Mouse (Mus musculus): ENCODE results near the gene Tnfsf12. TPM values are rescaled to one million over a fixed set of nuclear protein-coding genes. Genes with fewer than 3 reads are reported as not detected.
"Not testable (repeated sequence)": the region's sequence is repeated elsewhere in the genome, so short reads cannot be mapped to it uniquely, and the experiment has no call there.

Tnfsf12 gene
- polyA plus RNA-seq, 1 experiment from 2014 or later: 3.3 TPM

DNA sequence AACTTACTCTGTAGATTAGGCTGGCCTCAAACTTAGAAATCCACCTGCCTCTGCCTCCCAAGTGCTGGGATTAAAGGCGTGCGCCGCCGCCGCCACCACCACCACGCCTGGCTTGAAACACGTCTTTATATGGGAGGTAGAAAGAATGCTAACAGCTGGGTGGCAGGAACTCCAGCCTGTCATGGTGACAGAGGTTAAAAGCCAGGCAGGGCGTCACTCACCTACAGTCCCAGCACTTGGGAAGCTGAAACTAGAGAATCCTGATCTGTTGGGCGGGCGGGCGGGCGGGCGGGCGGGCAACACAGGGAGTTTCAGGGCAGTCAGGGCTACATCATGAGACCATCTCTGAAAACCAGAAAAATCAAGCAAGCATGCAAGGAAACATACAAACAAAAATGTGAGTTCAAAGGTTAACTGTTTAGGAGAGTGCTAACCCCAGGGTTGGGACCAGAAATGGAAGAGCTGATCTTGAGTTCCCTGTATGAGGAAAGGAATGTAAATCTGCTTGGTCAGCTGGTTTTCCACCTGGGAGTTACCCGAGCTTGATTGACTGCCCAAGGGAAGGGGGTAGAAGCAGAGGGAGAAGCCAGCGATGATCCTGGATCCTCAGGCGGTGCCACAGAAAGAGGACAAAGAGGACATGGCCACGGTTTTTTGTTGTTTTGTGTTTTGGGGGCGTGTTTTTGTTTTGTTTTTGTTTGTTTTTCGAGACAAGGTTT is 17.5 kb upstream of the Tnfsf12 start:
- no peaks in the 10 kb centered on the region for H3K27me3 ChIP-seq
- H3K4me1 ChIP-seq (replicated peaks): no peaks in the 10 kb centered on the region
- no peak for ATAC-seq (ENCODE audit: low read depth)
- H3K4me3 ChIP-seq: no peak overlapping the region
- H3K9me3 ChIP-seq: no peaks in the 10 kb centered on the region
- H3K4me2 ChIP-seq: no peak overlapping the region
- no peaks in the 10 kb centered on the region for H3K36me3 ChIP-seq
- H3K9ac ChIP-seq: no peak overlapping the region
- no peak overlapping the region for H3K27ac ChIP-seq (replicated peaks)
- WGBS: 84% methylated on average over 20 of the region's 20 CpGs

DNA sequence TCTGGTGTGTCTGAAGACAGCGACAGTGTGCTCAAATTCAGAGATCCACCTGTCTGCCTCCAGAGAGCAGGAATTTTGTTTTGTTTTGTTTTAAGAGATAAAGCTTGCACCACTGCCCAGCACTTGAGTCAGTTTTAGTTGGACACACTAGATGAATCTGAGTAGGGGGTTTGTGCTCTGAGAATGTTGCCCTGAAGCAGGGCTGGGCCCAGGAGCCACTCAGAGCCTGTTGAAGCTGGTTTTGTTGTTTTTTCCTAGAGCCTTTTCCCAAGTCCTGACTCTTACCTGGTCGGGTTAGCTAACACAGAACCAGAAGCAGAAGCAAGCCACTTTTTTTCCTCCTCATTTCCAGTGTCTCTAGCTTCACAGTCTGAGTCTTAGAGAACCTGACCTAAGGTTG is 15.4 kb upstream of the Tnfsf12 start:
- Histone ChIP-seq H3K36me3 (no peaks in the 10 kb centered on the region), H3K4me1 (replicated peaks) (no peaks in the 10 kb centered on the region; the same call in 1 of the 2 replicates), H3K9me3 (no peaks in the 10 kb centered on the region), H3K4me3 (no peak overlapping the region), H3K9ac (no peak overlapping the region), H3K27ac (replicated peaks) (no peak overlapping the region), H3K4me2 (no peak overlapping the region), H3K27me3 (no peaks in the 10 kb centered on the region)
- WGBS: 76% methylated on average over 2 of the region's 2 CpGs
- no peak for ATAC-seq (ENCODE audit: low read depth)

DNA sequence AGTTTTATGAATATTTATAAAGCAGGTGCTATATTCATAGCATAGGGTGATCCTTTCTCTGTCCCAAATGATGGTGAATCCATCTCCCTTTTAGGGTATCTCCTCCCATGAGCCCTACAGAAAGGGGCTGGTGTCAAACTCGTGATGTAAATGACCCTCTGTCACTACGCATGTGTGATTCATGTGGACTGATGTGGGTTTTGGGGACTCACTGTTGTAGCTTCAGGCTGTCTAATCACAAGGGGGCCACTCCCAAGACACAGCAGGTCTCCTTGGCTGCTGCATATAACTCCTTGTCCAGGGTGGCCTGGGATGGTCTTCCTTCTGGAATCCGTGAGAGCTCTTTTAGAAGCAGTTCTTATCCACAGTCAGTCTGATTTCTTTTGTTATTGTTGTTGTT is 14.8 kb upstream of the Tnfsf12 start:
- H3K4me3 ChIP-seq: no peak overlapping the region
- H3K9ac ChIP-seq: no peak overlapping the region
- 69% methylated on average over 3 of the region's 3 CpGs for WGBS
- no peaks in the 10 kb centered on the region; the same call in 1 of the 2 replicates for H3K4me1 ChIP-seq (replicated peaks)
- no peaks in the 10 kb centered on the region for H3K9me3 ChIP-seq
- H3K27me3 ChIP-seq: no peaks in the 10 kb centered on the region
- H3K27ac ChIP-seq (replicated peaks): no peak overlapping the region
- no peak overlapping the region for H3K4me2 ChIP-seq
- no peaks in the 10 kb centered on the region for H3K36me3 ChIP-seq
- ATAC-seq (ENCODE audit: low read depth): no peak

DNA sequence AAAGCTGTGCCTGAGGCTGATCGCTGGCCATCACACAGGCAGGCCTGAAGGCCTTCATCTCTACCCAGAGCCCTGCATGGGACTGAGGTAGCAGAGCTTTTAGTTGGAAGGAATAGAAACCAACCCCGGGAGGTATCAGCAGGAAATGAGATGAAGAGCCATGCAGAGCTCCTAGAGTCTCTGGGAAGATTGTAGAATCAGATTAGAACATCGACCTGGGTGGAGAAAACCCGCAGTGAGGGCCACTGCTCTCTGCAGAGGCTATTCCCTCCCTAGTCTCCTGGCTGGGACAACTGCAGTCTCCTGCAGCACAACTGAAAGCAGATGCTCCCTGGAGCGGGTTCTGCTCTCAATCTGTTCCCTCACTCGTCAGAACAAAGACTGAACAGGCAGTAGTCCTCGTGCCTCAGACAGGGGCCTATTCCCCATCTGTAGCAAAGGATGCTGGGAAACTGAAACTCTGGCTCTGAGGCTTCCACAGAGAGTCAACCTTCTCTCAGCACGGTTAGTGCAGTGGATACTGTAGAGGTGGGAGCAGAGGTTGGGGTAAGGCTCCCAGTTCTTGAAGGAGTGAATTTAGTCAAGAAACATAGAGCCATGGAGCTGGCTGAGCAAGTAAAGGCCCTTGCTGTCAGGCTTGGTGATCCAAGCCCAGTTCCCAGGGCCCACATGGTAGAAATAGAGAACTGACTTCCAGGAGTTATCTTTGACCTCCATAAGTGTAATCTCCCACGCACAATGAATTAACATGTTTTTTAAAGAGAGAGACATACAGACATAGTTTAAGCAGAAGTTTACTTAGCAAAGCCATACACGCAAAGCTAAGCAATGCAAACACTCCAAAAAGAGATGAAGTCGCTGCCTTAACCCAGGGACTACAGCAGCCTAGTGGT is 14.2 kb upstream of the Tnfsf12 start:
- H3K9me3 ChIP-seq: no peaks in the 10 kb centered on the region
- ATAC-seq (ENCODE audit: low read depth): no peak
- no peak overlapping the region for H3K4me2 ChIP-seq
- H3K27me3 ChIP-seq: no peaks in the 10 kb centered on the region
- H3K4me1 ChIP-seq (replicated peaks): no peaks in the 10 kb centered on the region; the same call in 1 of the 2 replicates
- 58% methylated on average over 11 of the region's 11 CpGs for WGBS
- H3K27ac ChIP-seq (replicated peaks): no peak overlapping the region
- H3K9ac ChIP-seq: no peak overlapping the region
- H3K4me3 ChIP-seq: no peak overlapping the region
- H3K36me3 ChIP-seq: no peaks in the 10 kb centered on the region

DNA sequence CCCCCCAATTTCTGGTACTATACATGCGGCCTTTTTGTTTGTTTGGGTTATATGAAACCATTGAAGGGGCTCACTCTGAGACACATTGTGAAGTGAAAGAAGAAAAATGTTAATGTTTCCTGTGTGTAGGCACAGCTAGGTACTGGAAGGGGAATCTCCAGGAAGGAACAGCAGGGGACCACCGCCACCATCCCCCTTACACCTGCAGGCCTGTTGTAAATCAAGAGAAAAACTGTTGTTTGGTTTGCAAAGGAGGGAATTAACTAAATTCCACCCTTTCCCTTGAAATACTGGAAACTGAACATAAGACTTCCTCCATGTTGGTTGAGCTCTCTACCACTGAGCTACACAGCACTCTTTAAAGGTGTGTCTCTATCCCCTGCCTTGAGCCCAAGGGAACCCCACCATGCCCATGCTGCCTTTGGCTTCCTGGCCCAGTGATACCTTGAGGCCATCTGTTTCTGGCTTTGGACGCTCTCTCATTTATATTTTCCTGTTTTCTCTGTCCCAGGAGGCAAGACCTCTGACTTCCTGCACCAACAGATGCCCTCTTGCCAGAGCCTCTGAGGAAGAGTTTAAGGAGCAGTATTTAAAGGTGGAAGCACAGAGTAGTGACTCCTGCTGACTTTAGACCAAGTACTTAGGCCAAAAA is 13.1 kb upstream of the Tnfsf12 start:
- Histone ChIP-seq H3K9ac (no peak overlapping the region), H3K4me1 (replicated peaks) (no peaks in the 10 kb centered on the region; the same call in 1 of the 2 replicates), H3K4me3 (no peak overlapping the region), H3K9me3 (no peaks in the 10 kb centered on the region), H3K27me3 (no peaks in the 10 kb centered on the region), H3K27ac (replicated peaks) (no peak overlapping the region), H3K36me3 (no peaks in the 10 kb centered on the region), H3K4me2 (no peak overlapping the region)
- 78% methylated on average over 3 of the region's 3 CpGs for WGBS
- no peak for ATAC-seq (ENCODE audit: low read depth)

DNA sequence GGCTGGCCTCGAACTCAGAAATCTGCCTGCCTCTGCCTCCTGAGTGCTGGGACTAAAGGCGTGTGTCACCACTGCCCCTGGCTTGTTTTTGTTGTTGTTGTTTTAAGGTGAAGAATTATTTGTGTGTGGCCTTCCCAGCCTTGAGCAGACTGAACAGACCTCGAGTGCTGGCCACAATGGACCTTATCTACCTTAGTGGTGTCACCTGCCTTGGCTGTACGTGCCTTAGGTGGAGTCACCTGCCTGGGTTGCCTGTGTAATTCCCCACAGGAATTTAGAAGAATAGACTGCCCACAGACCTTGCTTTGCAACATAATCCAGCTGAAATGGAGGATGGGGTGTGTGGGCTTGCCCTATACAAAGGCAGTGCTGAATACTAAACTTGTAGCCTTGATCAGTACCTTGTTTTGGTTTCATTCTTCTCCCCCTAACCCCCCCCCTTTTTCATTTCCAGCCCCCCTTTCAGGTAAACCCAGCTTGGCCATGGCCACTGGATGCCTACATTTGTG is 12.3 kb upstream of the Tnfsf12 start:
- ATAC-seq (ENCODE audit: low read depth): no peak
- Histone ChIP-seq H3K27ac (replicated peaks) (no peak overlapping the region), H3K4me1 (replicated peaks) (no peaks in the 10 kb centered on the region; the same call in 1 of the 2 replicates), H3K27me3 (no peaks in the 10 kb centered on the region), H3K36me3 (no peaks in the 10 kb centered on the region), H3K4me3 (no peak overlapping the region), H3K9me3 (no peaks in the 10 kb centered on the region), H3K4me2 (no peak overlapping the region), H3K9ac (no peak overlapping the region)
- 84% methylated on average over 4 of the region's 4 CpGs for WGBS

DNA sequence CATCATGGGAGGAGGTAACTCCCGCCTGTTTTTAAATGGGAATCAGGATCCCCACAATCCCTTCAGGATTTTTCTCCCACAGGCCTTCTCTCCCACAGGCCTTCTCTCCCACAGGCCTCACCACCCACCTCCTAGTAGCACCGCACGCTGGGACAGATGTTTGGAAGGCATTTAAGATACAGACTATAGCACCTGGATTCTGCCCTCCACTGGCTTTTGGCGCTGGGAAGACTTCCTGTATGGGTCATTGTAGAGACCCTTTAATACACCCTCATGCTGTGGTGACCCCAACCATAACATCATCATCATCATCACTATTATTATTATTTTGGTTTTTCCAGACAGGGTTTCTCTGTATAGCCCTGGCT is 11.8 kb upstream of the Tnfsf12 start:
- no peak overlapping the region for H3K27ac ChIP-seq (replicated peaks)

DNA sequence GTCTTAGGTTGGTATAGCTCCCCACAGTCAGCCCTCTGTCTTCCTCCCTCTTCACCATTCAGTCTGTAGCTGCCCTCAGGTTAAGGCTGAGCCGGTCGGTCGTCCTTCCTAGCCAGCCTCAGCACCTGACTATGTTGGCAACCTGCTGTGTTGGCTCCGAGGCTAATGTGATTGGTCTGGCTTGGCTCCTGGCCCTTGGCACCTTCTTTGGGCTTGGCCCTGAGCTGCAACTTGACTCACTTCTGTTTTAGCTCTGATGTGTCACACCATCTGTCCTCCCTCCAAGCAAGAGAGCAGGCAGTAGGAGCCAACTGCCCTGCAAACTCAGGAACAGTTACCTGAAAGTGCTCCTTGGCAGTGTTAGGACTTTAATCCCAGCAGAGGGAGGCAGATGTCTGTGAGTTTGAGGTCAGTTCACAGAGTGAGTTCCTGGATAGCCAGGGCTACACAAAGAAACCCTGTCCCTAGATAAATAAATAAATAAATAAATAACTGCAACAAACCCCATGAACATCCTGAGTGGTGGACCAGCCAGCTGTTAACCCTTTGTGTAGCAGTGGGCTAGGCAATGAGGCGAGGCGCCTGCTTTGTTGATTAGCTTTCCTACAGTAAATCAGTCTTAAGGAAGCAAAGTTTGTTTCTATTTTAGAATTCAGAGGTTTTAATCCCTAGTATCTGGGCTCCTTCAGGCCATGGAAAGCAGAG is 11.3 kb upstream of the Tnfsf12 start:
- no peaks in the 10 kb centered on the region for H3K27me3 ChIP-seq
- H3K9ac ChIP-seq: no peak overlapping the region
- WGBS: 57% methylated on average over 6 of the region's 6 CpGs

More for the DNA sequence above, 11.8 kb upstream of the Tnfsf12 start:
- 88% methylated on average over 4 of the region's 4 CpGs for WGBS
- Histone ChIP-seq H3K27me3 (no peaks in the 10 kb centered on the region), H3K4me3 (no peak overlapping the region), H3K4me1 (replicated peaks) (no peaks in the 10 kb centered on the region; the same call in 1 of the 2 replicates), H3K36me3 (no peaks in the 10 kb centered on the region), H3K9me3 (no peaks in the 10 kb centered on the region), H3K4me2 (no peak overlapping the region), H3K9ac (no peak overlapping the region)
- no peak for ATAC-seq (ENCODE audit: low read depth)

DNA sequence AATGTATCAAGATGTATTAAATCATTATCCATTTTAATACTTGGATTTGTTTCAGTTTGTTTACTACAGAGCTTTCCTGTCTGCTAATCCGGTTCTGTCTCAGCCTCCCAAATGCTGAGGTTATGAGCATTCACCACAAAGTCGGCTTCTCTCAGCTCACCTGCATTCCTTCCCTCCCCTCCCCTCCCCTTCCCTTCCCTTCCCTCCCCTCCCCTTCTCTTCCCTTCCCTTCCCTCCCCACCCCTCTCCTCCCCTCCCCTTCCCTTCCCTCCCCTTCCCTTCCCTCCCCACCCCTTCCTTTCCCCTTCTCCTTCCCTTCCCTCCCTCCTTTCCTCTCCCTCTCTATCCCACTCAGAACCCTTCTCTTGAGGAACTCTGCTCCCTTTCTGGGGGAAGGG is 9.0 kb upstream of the Tnfsf12 start:
- WGBS: 44% methylated on average over 2 of the region's 2 CpGs

More for the DNA sequence above, 11.3 kb upstream of the Tnfsf12 start:
- Histone ChIP-seq H3K36me3 (no peaks in the 10 kb centered on the region), H3K4me3 (no peak overlapping the region), H3K4me1 (replicated peaks) (no peaks in the 10 kb centered on the region; the same call in 1 of the 2 replicates), H3K9me3 (no peaks in the 10 kb centered on the region), H3K27ac (replicated peaks) (no peak overlapping the region), H3K4me2 (no peak overlapping the region)
- ATAC-seq (ENCODE audit: low read depth): no peak

DNA sequence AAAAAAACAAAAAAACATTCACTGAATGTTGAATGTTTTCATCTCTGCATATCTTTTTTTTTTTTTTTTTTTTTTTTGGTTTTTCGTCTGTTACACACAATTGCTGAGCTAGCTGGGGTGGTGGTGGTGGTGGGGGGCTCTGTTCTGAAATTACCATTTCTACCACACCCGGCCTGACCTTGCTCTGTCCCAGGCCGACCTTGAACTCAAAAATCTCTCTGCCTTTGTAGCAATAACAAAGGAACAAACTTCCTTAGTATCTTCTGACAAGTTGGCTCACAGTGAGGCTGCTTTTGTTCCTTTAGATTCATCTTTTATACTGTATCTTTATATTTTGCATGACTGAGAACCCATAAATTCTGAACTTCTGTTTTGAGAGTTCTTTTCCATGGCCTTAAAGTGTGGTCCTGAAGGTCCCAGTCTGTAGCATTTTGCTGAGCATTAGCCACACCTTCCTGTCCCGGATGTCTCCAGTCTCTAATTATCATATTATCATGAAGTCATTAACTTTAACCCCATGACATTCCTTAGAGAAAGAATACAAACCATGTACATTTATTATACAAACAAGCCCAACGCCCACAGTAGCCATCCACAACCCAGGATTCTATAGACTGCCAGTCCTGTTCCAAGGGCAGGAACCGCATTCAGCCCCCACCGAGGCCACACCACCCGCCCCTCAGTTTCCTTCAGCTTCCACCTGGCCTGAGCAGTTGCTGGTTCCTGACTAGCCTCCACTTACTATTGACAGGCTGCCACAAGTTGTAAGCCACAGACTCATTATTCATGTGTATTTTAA is 8.4 kb upstream of the Tnfsf12 start:
- 74% methylated on average over 8 of the region's 8 CpGs for WGBS

More for the DNA sequence above, 9.0 kb upstream of the Tnfsf12 start:
- no peak overlapping the region for H3K27ac ChIP-seq (replicated peaks)
- no peaks in the 10 kb centered on the region for H3K27me3 ChIP-seq
- H3K4me3 ChIP-seq: no peak overlapping the region
- H3K4me2 ChIP-seq: no peak overlapping the region
- no peak overlapping the region for H3K9ac ChIP-seq
- H3K36me3 ChIP-seq: no peaks in the 10 kb centered on the region
- no peaks in the 10 kb centered on the region; the same call in 1 of the 2 replicates for H3K4me1 ChIP-seq (replicated peaks)
- no peaks in the 10 kb centered on the region for H3K9me3 ChIP-seq
- no peak for ATAC-seq (ENCODE audit: low read depth)

DNA sequence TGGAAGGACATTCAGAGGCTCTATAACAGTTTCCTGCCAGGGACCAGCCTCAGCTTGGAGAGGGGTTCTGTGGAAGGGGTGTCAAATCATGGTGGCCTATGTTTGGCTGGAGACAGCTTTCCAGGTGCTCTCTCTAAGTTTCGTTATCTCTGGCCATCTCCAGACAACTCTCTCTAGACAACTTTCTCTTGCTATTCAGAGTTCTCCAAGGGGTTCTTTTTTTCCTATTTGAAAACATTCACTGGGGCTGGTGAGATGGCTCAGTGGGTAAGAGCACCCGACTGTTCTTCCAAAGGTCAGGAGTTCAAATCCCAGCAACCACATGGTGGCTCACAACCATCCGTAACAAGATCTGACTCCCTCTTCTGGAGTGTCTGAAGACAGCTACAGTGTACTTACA is 7.7 kb upstream of the Tnfsf12 start:
- H3K27ac ChIP-seq (replicated peaks); H3K4me2 ChIP-seq; H3K27me3 ChIP-seq; H3K9me3 ChIP-seq; ATAC-seq (ENCODE audit: low read depth); H3K4me1 ChIP-seq (replicated peaks); H3K36me3 ChIP-seq; H3K4me3 ChIP-seq; H3K9ac ChIP-seq: not testable (repeated sequence)
- 63% methylated on average over 3 of the region's 3 CpGs for WGBS

More for the DNA sequence above, 8.4 kb upstream of the Tnfsf12 start:
- Histone ChIP-seq H3K27ac (replicated peaks) (no peak overlapping the region), H3K9me3 (no peaks in the 10 kb centered on the region), H3K9ac (no peak overlapping the region), H3K27me3 (no peaks in the 10 kb centered on the region), H3K4me1 (replicated peaks) (no peaks in the 10 kb centered on the region; the same call in 1 of the 2 replicates), H3K4me2 (no peak overlapping the region), H3K36me3 (no peaks in the 10 kb centered on the region), H3K4me3 (no peak overlapping the region)
- no peak for ATAC-seq (ENCODE audit: low read depth)
